Mouse (Mus musculus): ENCODE measurements around the gene Tubgcp6.

Gene Tubgcp6

DNA sequence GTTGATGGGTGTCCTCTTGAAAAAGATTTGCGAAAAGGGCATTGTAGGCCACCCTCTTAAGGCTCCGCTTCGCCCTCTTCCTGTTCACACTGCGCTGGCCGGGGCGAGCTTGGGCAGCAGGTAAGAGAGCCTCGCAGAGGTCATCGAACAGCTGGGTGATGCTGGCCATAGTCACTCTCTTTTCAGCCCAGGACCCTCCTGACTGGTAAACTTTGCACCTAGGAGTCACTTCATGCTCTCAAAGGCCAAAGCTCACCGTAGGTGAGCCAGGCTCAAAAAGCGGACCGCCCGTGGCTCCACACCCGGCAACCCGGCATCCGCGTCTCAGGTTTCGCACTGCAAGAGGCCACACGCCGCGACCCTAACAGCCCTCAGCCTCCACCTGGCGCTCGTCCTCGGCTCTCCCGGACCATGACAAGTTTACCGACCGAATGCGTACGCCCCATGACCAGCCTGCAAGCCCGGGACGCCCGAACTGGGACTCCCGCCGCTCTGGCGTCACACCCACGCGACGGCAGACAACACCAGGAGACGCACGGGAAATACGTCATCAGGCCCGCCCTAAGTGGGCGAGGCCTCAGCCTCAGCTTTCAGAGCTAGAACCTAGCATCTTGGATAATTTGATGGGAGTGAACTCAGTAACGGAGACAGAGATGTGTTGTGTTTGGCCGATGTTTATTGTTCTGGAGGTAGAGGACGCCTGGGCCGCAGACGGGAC, at the start of gene Tubgcp6:
TSS of gene Tubgcp6 (minus strand) at position 464 of the 718 bp plus-strand sequence.
- DNase-seq (ENCODE audit: low read depth, low spot score) = peak; percentile 93

- DNase-seq (ENCODE audit: low read depth, low spot score) = no peak
Observed at GRCm38 (mm10) chr15:89172276-89172935, 49.5 kb upstream of the Tubgcp6 start.

DNA sequence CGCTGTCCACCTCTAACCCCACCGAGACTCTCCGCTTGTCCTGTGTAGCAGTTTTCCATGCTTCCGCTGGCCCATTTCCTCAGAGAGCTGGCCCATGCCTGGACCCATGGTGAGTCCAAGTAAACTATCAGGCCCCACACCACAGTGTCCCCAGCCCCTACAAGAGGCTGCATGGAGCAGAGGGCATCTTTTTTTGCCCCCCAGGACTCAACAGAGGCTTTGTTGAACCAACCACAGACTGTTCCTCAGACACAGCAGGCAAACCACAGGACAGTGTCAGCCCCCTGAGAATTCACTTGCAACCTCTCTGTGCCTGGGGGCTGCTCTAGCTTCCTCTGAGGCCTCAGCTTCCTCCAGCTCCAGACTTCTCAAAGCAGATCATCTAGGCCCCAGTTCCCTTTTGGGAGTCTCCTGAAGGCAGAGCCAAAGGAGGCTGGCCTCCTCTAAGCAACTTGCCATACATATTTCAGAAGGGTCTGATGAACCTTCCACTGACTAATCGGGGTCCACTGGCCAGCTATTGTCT, 48.7 kb upstream of the Tubgcp6 start:
- DNase-seq (ENCODE audit: low read depth, low spot score) = no peak

GRCm38 (mm10) chr15:89170102-89170501, 47.2 kb upstream of the Tubgcp6 start:
- no peak for DNase-seq (ENCODE audit: low read depth, low spot score)

- DNase-seq (ENCODE audit: low read depth, low spot score) = peak; percentile 77
Observed at GRCm38 (mm10) chr15:89169431-89169830, 46.5 kb upstream of the Tubgcp6 start.

GRCm38 (mm10) chr15:89168922-89169321, 46.0 kb upstream of the Tubgcp6 start:
- no peak for DNase-seq (ENCODE audit: low read depth, low spot score)

- DNase-seq (ENCODE audit: low read depth, low spot score) = no peak
Observed at GRCm38 (mm10) chr15:89165478-89165877, 42.6 kb upstream of the Tubgcp6 start.

- no peak for DNase-seq (ENCODE audit: low read depth, low spot score)
Observed at GRCm38 (mm10) chr15:89161397-89161796, 38.5 kb upstream of the Tubgcp6 start.

GRCm38 (mm10) chr15:89158516-89158915, 35.6 kb upstream of the Tubgcp6 start:
- no peak for DNase-seq (ENCODE audit: low read depth, low spot score)

GRCm38 (mm10) chr15:89157954-89158353, 35.0 kb upstream of the Tubgcp6 start:
- peak; percentile 66 for DNase-seq (ENCODE audit: low read depth, low spot score)

DNA sequence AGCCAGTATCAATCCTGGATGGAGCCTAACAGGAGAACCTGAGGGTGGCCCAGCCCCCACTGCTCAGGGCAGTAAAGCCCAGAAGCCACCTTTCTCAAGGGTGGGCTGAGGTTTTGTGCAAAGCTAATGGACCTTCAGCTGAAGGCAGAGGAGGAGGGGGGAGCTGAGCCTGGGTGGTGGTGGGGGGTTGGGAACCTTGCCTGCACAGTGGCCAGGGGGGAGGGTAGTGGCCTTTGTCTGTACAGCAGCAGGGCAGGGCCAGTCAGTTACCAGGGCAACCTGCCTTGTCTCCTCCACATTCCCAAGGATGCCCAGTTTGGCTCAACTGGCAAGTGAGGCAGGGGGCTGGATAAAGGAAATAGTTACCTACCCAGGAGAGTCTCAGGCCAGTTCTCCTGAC, 29.4 kb upstream of the Tubgcp6 start:
- DNase-seq (ENCODE audit: low read depth, low spot score) = no peak

- no peak for DNase-seq (ENCODE audit: low read depth, low spot score)
Observed at GRCm38 (mm10) chr15:89150041-89150390, 27.1 kb upstream of the Tubgcp6 start.

DNA sequence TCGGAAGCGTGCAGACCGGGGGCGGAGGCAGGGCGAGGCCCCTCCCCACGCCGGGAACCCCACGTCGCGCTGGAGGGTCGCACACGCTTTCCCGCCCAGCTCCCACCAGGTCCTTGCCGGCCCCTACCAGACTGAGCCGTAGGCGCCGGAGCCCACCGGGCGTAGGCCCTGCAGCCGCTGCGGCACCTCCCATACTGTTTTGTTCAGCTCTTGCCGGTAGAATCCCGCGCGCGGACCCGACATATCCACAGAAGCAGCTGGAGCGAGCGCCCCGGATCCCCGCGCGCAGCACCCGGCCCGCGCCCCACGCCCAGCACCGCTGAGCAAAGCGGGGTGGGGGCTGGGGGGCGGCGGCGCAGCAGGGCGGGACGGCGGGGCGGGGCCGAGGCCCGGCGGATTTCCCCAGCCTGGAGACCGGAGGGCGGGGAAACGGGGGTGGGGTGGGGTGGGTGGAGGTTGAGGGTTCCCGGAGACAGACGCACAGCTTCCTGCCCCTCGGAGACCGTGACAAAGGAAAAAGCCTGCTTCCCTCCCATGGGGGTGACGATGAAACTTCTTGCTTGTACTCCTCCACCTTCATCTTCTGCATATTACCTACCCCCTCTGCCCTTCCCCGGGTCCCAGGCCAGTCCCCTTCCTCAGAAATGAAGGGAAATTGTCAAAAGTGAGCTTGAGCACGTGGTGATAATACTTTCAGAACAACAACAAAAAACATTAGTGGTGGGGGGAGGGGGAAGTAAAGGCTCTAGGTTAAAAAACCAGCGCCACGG, 26.5 kb upstream of the Tubgcp6 start, which contains the start of gene Mapk11:
TSS of gene Mapk11 (minus strand) at position 358 of the 770 bp plus-strand sequence.
- no peak for DNase-seq (ENCODE audit: low read depth, low spot score)

- no peak for DNase-seq (ENCODE audit: low read depth, low spot score)
Observed at GRCm38 (mm10) chr15:89148496-89149270, 25.8 kb upstream of the Tubgcp6 start.

- no peak for DNase-seq (ENCODE audit: low read depth, low spot score)
Observed at GRCm38 (mm10) chr15:89147895-89148294, 25.0 kb upstream of the Tubgcp6 start.

DNA sequence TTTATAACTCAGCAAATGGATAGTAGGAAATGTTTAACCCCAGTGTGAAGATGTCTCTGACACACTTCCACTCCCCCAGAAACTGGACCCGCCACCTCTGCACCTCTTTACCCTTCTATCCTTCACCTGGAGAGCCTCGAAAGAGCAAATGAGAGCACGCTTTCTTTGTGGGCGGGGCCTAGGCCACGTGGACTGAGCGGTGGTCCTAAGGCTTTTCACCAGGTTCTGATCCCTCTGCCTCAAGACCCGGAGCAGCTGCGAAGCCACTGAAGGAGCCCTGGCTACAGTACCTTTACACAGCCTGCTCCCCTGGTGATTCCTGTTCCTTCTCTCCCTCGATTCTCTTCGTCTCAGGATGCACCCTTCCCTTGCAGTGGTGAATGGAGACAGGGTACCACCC, 24.5 kb upstream of the Tubgcp6 start:
- no peak for DNase-seq (ENCODE audit: low read depth, low spot score)

GRCm38 (mm10) chr15:89147024-89147423, 24.1 kb upstream of the Tubgcp6 start:
- no peak for DNase-seq (ENCODE audit: low read depth, low spot score)

- DNase-seq (ENCODE audit: low read depth, low spot score) = no peak
Observed at GRCm38 (mm10) chr15:89146537-89146936, 23.6 kb upstream of the Tubgcp6 start.

DNA sequence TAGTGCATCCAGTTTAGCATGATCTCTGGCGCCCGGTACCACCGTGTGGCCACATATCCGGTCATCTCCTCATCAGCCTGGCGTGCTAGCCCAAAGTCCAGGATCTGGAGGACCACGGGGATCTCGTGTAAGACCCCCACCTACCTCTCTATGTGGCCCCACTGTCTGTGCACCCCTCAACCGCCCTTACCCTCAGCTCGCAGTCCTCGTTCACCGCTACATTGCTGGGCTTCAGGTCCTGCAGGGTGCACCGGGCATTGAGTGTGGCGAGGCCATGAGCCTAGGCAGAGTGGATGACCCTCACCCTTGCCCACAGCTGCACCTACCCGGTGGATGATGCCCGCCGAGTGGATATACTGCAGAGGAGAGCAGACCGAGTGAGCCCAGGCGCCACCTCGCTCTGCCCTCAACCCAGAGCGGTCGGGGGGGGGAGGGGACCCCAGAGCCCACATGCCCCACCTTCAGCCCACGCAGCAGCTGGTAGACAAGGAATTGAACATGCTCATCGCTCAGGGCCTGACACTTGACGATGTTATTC, 23.0 kb upstream of the Tubgcp6 start:
- DNase-seq (ENCODE audit: low read depth, low spot score) = no peak

DNA sequence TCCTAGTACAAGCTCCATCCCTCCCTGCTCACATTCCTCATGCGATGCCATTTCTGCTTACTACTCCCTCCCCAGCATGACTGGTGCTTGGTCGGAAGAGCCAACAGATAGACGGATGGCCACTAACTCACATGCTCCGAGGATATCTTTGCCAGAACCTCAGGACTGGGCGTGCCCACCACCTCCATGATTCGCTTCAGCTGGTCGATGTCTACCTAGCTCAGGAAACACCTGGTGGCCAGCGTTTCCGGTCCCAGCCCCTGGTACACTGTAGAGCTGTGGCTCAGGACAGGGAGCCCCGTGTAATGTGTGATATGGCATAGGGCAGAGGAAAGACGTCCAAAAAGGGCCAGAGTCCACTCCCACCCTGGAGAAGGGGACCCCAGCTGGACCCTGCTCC, 22.1 kb upstream of the Tubgcp6 start:
- DNase-seq (ENCODE audit: low read depth, low spot score) = no peak

DNA sequence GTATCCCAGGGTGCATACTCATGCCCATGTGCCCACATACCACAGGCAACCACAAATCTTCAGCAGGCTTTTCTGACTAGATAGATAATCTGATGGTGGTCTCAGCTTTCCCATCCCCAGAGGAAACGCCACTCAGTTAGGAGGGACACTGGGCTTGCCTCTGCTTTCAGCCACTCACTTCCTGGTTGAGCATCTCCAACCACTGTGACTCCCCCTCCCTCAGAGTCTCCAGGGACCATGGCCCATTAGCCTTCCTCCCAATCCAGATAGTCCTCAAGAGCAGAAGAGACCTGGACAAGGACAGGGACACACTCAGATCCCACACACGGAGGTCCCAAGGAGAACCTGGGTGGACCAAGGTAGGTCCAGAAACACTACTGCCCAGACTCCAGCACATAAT, 20.2 kb upstream of the Tubgcp6 start:
- no peak for DNase-seq (ENCODE audit: low read depth, low spot score)
